Mouse (Mus musculus): Measurements from ENCODE around the gene Cdnf.

DNA sequence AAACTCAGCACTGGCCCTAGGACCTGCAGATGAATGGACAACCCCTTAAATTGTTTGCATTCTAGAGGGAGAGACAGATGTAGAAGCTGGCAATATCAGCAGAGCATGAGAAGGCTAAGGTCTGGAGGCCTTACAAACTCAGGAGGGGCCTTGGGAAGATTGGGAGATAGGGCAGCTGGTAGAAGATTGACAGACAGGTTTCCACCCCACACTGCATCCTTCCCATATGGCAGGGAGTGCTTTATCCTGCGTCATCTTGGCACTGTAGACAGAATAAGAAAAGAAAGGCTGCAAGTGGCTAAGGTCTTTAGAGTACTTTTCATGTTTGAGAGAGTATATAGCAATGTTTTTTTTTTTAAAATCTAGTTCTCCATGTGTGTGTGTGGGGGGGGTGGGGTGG, 62.3 kb downstream of the Cdnf start:
- TF ChIP-seq GATA1 (IDR thresholded peaks at IDR 0.05; ENCODE audit: low read length), result no peak
- no peak for TF ChIP-seq TAL1 (IDR thresholded peaks at IDR 0.05; ENCODE audit: low read length)

All from erythroblast, embryonic 14.5 days (primary cell).